Mouse (Mus musculus) lung, embryonic 14.5 days (tissue): ENCODE measurements around the gene Trappc2l. TPM values are rescaled to one million over a fixed set of nuclear protein-coding genes. Genes with fewer than 3 reads are reported as not detected.

Source experiments
- ATAC-seq: fragments of 200-750 bp; cut with Nextera tagmentation; 2 replicates; pipeline ENCODE4 v1.8.0; 2017; ENCODE audit warnings: mild to moderate bottlenecking, moderate TSS enrichment, moderate library complexity; ENCODE audit not compliant: insufficient read depth
- DNase-seq: peaks from one replicate; pipeline ENCODE4 v3.0.0-alpha.2; 2015
- H3K27ac ChIP-seq: fragments of 300-500 bp; sonication (generic); 2 replicates; pipeline ENCODE4 v1.5.1; 2014; ENCODE audit warnings: low read depth, mild to moderate bottlenecking, moderate library complexity
- H3K27me3 ChIP-seq: fragments of 300-500 bp; sonication (generic); 2 replicates; pipeline ENCODE4 v1.6.1; 2014; ENCODE audit warnings: low read length, control low read depth; ENCODE audit not compliant: insufficient read depth
- H3K36me3 ChIP-seq: fragments of 300-500 bp; sonication (generic); 2 replicates; pipeline ENCODE4 v1.6.1; 2014; ENCODE audit warnings: control low read depth; ENCODE audit not compliant: insufficient read depth
- H3K4me1 ChIP-seq: fragments of 300-500 bp; sonication (generic); 2 replicates; pipeline ENCODE4 v1.6.1; 2014; ENCODE audit warnings: antibody characterized with exemption, control low read depth; ENCODE audit not compliant: insufficient read depth
- H3K4me2 ChIP-seq: fragments of 300-500 bp; sonication (generic); 2 replicates; pipeline ENCODE4 v1.6.1; 2014; ENCODE audit warnings: mild to moderate bottlenecking
- H3K4me3 ChIP-seq: fragments of 300-500 bp; sonication (generic); 2 replicates; pipeline ENCODE4 v1.5.1; 2014; ENCODE audit warnings: low read depth, low read length
- H3K9ac ChIP-seq: fragments of 300-500 bp; sonication (generic); 2 replicates; pipeline ENCODE4 v1.6.1; 2014
- H3K9me3 ChIP-seq: fragments of 300-500 bp; sonication (generic); 2 replicates; pipeline ENCODE4 v1.6.1; 2016; ENCODE audit warnings: low read depth, low read length, control low read depth
- CTCF ChIP-seq: IDR thresholded peaks from 2 replicates; pipeline ENCODE4 v1.5.1; 2016; ENCODE audit warnings: antibody characterized with exemption, low read depth
- WGBS: fragments of 180-500 bp; shearing (Covaris S2); extraction: QIAGEN DNeasy Blood & Tissue Kit; methylation state at CpG from one replicate; pipeline ENCODE4 v1.1.7; 2014; 5-methylcytosine and 5-hydroxymethylcytosine counted together
- polyA plus RNA-seq: library from polyadenylated mRNA; unstranded; fragments of >200 nt; fragmentation: Nextera tagmentation; extraction: Ambion mirVana; gene quantifications from 2 replicates; pipeline ENCODE4 v1.2.1, GENCODE M21; 2014

Gene Trappc2l
- polyA plus RNA-seq: 49.7 and 57.2 TPM in 2 replicates

DNA sequence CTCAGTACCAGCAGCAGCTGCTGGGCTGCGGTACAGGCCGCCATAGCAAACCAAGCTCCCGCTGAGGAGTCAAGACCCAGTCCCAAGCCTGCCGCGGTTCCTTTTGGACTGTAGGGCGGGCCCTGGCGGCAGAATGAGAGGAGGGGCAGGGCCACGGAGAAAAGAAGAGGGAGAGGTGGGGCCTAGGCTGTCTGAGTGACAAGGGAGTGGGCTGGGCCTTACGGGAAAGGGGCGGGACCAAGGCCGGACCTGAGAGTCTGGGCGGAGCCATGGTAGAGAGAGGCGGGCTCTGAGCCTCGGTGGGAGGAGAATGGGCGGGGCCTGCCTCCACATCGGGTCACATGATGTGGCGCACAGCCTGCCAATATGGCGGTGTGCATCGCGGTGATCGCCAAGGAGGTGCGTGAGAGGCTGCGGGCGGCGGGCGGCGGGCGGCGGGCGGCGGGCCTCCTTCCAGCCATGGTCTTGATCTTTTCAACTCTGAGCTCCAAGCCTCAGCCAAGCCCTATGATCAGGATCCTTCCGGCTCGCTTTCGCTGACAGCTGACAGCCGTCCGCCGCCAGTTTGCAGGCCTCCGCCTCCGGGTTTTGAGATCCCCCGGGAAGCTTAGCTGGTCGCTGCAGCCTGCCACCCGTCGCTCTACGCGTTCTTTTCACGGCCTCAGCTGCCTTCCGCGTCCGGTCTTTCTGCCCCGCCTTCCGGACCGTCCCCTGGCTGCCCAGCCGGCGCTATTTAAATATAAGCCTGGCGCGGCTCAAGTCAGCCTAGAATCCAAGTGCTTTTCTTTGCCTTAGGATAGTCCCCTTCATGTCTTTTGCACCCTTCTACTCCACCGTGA is at the start of gene Trappc2l, which contains the start of gene Galns:
TSS of gene Trappc2l (plus strand) at position 346 of the 839 bp plus-strand sequence.
TSS of gene Galns (minus strand) at position 169 of the 839 bp plus-strand sequence.
- Histone ChIP-seq H3K9ac (peak within 1 kb of the TSS; percentile 75), H3K9me3 (no peaks in the 10 kb centered on the region), H3K4me2 (peak within 1 kb of the TSS; percentile 85), H3K4me1 (peaks cover 8% of the 10 kb centered on the region; the same call in 1 of the 2 replicates), H3K36me3 (peaks cover 9% of the 10 kb centered on the region; the same call in 1 of the 2 replicates), H3K4me3 (peak within 1 kb of the TSS; percentile 71), H3K27me3 (no peaks in the 10 kb centered on the region), H3K27ac (peak within 1 kb of the TSS; percentile 77; the same call in 1 of the 2 replicates)
- DNase-seq: peak; percentile 100
- ATAC-seq: peak; percentile 95
- under 1% methylated on average over 57 of the region's 57 CpGs for WGBS
- peak; percentile 69 for TF ChIP-seq CTCF

- Histone ChIP-seq H3K4me1 (peaks cover 17% of the 10 kb centered on the region), H3K27ac (no peak overlapping the region), H3K9me3 (no peaks in the 10 kb centered on the region), H3K9ac (no peak overlapping the region), H3K4me3 (no peak overlapping the region), H3K27me3 (no peaks in the 10 kb centered on the region), H3K36me3 (peaks cover 7% of the 10 kb centered on the region), H3K4me2 (no peak overlapping the region)
- 76% methylated on average over 25 of the region's 25 CpGs for WGBS
- DNase-seq (no peak), ATAC-seq (no peak)
- no peak for TF ChIP-seq CTCF
Observed at GRCm38 (mm10) chr8:122564363-122565352, 46.8 kb upstream of the Trappc2l start.

DNA sequence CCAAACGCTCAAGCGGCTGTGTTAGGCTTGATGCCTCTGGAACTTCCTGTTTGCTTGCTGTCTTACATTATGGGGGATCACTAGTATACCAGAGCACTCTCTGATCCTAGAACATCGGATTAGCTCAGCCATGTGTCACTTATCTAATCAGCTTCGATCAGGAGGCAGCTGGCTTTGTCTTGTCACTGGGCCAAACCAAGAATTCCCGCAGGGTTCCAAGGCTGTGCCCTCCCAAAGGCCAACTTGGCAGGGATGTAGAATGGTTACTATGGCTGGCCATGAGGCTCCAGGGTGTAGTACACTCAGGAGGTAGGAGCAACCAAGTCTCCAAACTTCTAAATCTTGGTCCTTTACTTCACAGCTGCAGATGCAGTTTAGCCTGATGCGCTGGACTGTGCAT is 44.7 kb upstream of the Trappc2l start:
- WGBS: 26% methylated on average over 6 of the region's 6 CpGs
- DNase-seq (peak; percentile 30), ATAC-seq (no peak)
- Histone ChIP-seq H3K4me3 (peak overlapping the region; percentile 94), H3K4me2 (peak overlapping the region; percentile 92), H3K9me3 (no peaks in the 10 kb centered on the region), H3K9ac (peak overlapping the region; percentile 94), H3K4me1 (peaks cover 17% of the 10 kb centered on the region), H3K27ac (peak overlapping the region; percentile 96), H3K27me3 (no peaks in the 10 kb centered on the region), H3K36me3 (peaks cover 28% of the 10 kb centered on the region)
- TF ChIP-seq CTCF: no peak

DNA sequence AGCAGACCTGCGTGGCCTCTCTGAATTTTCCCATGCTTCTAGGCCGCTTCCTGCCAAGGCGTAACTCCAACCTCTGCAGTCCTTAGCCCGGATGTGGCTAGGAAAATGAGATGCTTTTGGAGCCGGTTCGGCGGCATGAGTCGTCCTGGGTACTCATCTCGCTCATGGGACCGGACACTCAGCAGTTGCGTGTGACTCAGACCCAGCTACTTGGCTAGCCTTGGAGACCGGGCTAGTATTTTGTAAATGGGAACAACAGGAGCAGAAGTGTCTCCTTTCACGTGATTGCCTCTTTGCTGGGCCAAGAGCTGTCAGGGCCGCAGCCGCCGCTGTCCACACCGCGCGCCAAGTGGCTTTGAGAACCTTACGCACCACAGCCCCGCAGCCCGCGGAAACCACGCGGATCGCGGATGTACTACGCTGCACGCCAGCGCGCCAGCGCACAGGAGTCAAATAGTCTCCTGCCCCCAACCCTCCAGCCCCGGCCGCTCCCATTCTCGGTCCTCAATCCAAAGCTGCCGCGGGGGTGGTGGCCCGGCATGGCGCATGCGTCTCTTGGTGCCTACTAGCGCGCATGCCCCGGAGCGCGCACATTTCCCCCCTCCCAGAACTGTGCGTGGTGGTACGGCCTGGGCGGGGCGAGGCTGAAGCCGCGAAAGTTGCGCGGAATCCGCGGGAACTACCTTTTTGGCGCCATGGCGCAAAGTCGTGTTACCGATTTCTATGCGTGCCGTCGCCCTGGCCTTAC is 43.9 kb upstream of the Trappc2l start, which contains the start of gene Cdt1:
TSS of gene Cdt1 (plus strand) at position 655 of the 748 bp plus-strand sequence.
- H3K9ac ChIP-seq: peak within 1 kb of the TSS; percentile 94
- peak within 1 kb of the TSS; percentile 92 for H3K4me2 ChIP-seq
- under 1% methylated on average over 62 of the region's 62 CpGs for WGBS
- peak within 1 kb of the TSS; percentile 96 for H3K27ac ChIP-seq
- no peaks in the 10 kb centered on the region for H3K9me3 ChIP-seq
- DNase-seq: peak; percentile 98
- no peak for TF ChIP-seq CTCF
- H3K4me1 ChIP-seq: peaks cover 17% of the 10 kb centered on the region
- no peaks in the 10 kb centered on the region for H3K27me3 ChIP-seq
- H3K36me3 ChIP-seq: peaks cover 36% of the 10 kb centered on the region
- ATAC-seq: peak; percentile 94
- H3K4me3 ChIP-seq: peak within 1 kb of the TSS; percentile 94

DNA sequence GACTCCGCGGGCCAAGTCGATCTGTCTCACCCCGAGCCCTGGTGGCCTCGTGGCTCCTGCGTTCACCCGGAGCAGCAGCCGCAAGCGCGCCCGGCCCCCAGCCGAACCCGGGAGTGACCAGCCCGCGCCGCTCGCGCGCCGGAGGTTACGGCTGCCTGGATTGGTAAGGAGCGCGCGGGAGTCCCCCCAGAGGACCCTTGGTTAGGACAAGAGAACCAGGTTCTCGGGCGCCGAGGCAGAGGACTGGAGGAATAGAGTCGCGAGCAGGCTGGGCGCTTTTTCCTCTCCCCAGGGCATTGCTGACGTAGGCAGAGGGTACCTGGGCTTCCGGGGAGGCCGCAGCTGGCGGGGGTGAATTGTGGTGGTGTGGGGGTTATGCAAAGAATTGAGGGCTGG is 43.3 kb upstream of the Trappc2l start:
- no peaks in the 10 kb centered on the region for H3K9me3 ChIP-seq
- TF ChIP-seq CTCF: no peak
- peaks cover 17% of the 10 kb centered on the region for H3K4me1 ChIP-seq
- H3K27me3 ChIP-seq: no peaks in the 10 kb centered on the region
- H3K27ac ChIP-seq: peak overlapping the region; percentile 96
- H3K9ac ChIP-seq: peak overlapping the region; percentile 94
- peaks cover 42% of the 10 kb centered on the region for H3K36me3 ChIP-seq
- under 1% methylated on average over 34 of the region's 34 CpGs for WGBS
- DNase-seq: no peak
- H3K4me3 ChIP-seq: peak overlapping the region; percentile 94
- H3K4me2 ChIP-seq: peak overlapping the region; percentile 92
- ATAC-seq: peak; percentile 52; the same call in 1 of the 2 replicates

GRCm38 (mm10) chr8:122568881-122569309 is 42.5 kb upstream of the Trappc2l start:
- H3K9ac ChIP-seq: peak overlapping the region; percentile 94
- H3K4me2 ChIP-seq: peak overlapping the region; percentile 92
- H3K9me3 ChIP-seq: no peaks in the 10 kb centered on the region
- peak; percentile 27; the same call in 1 of the 2 replicates for TF ChIP-seq CTCF
- no peak overlapping the region; the same call in 1 of the 2 replicates for H3K27ac ChIP-seq
- peak overlapping the region; percentile 94 for H3K4me3 ChIP-seq
- no peaks in the 10 kb centered on the region for H3K27me3 ChIP-seq
- ATAC-seq (no peak), DNase-seq (peak; percentile 41)
- H3K4me1 ChIP-seq: peaks cover 17% of the 10 kb centered on the region
- H3K36me3 ChIP-seq: peaks cover 48% of the 10 kb centered on the region
- 8% methylated on average over 10 of the region's 10 CpGs for WGBS
